Mouse (Mus musculus): ENCODE results near the gene Tbx2. TPM values are rescaled to one million over a fixed set of nuclear protein-coding genes. Genes with fewer than 3 reads are reported as not detected.

Tbx2 gene
- polyA plus RNA-seq, 1 experiment from 2014 or later, result 0.64 TPM

GRCm38 (mm10) chr11:85864363-85864762 is 32.0 kb downstream of the Tbx2 start:
- no peak overlapping the region for H3K9ac ChIP-seq (ENCODE audit: low read depth, low read length)
- no peak for ATAC-seq
- H3K4me1 ChIP-seq (ENCODE audit: control insufficient read depth, insufficient read depth, low read depth, low read length), result no peaks in the 10 kb centered on the region
- H3K9me3 ChIP-seq (ENCODE audit: control insufficient read depth, low read length), result no peaks in the 10 kb centered on the region
- H3K27me3 ChIP-seq (replicated peaks; ENCODE audit: control insufficient read depth, insufficient read depth, low read length), result no peaks in the 10 kb centered on the region
- H3K4me2 ChIP-seq (ENCODE audit: low read length), result no peak overlapping the region
- 46% methylated on average over 7 of the region's 7 CpGs for WGBS
- H3K27ac ChIP-seq (ENCODE audit: low read depth, low read length), result no peak overlapping the region
- H3K4me3 ChIP-seq (ENCODE audit: low read length), result no peak overlapping the region
- H3K36me3 ChIP-seq (ENCODE audit: control insufficient read depth, insufficient read depth, low read length), result no peaks in the 10 kb centered on the region

DNA sequence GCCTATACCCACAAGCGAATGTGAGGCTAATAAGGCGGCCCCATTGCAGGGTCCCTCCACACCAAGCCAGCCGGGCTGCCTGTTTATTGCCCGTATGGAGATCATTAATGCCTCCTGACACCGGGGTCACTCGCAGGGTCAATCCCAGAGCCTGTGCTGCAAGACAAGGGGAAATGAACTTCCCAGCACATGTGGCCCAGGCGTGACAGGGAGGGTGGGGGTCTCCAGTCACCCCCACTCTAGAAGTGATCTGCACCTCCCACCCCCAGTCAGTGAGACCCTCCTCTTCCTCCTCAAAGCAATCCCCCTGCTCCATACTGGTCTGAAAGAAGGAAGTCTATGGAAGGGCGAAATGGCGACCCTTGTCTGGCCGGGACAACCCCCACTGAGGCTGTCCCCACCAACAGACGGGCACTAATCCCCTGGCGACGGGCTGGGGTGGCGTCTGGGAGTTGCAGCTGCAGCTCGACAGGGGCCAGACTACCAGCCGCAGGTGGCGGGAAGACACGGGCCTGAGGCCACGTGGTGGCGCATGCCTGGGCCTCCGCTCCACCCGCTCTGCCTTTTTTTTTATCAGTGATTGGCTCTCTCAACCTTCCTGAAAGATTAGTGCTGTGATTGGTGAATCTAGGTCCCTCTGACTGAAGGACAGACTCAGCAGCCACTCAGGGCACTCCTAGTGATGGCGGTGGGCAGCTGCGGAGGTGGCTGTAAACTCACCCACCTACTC is 43.9 kb downstream of the Tbx2 start:
- H3K4me2 ChIP-seq (ENCODE audit: low read length), result 0 out of 2 replicates have a peak overlapping the region, but pooled peaks have one; percentile 8

GRCm38 (mm10) chr11:85884498-85884897 is 52.1 kb downstream of the Tbx2 start:
- Histone ChIP-seq H3K27me3 (replicated peaks; ENCODE audit: control insufficient read depth, insufficient read depth, low read length) (peaks cover 38% of the 10 kb centered on the region), H3K27ac (ENCODE audit: low read depth, low read length) (no peak overlapping the region), H3K4me2 (ENCODE audit: low read length) (no peak overlapping the region), H3K9ac (ENCODE audit: low read depth, low read length) (no peak overlapping the region), H3K4me1 (ENCODE audit: control insufficient read depth, insufficient read depth, low read depth, low read length) (no peaks in the 10 kb centered on the region), H3K9me3 (ENCODE audit: control insufficient read depth, low read length) (no peaks in the 10 kb centered on the region), H3K4me3 (ENCODE audit: low read length) (no peak overlapping the region), H3K36me3 (ENCODE audit: control insufficient read depth, insufficient read depth, low read length) (no peaks in the 10 kb centered on the region)
- 42% methylated on average over 4 of the region's 4 CpGs for WGBS
- ATAC-seq, result no peak

More for the DNA sequence above, 43.9 kb downstream of the Tbx2 start:
- Histone ChIP-seq H3K9ac (ENCODE audit: low read depth, low read length) (no peak overlapping the region), H3K27me3 (replicated peaks; ENCODE audit: control insufficient read depth, insufficient read depth, low read length) (no peaks in the 10 kb centered on the region), H3K36me3 (ENCODE audit: control insufficient read depth, insufficient read depth, low read length) (no peaks in the 10 kb centered on the region), H3K4me3 (ENCODE audit: low read length) (no peak overlapping the region), H3K9me3 (ENCODE audit: control insufficient read depth, low read length) (no peaks in the 10 kb centered on the region), H3K4me1 (ENCODE audit: control insufficient read depth, insufficient read depth, low read depth, low read length) (no peaks in the 10 kb centered on the region), H3K27ac (ENCODE audit: low read depth, low read length) (no peak overlapping the region)
- 67% methylated on average over 24 of the region's 24 CpGs for WGBS
- ATAC-seq, result no peak

DNA sequence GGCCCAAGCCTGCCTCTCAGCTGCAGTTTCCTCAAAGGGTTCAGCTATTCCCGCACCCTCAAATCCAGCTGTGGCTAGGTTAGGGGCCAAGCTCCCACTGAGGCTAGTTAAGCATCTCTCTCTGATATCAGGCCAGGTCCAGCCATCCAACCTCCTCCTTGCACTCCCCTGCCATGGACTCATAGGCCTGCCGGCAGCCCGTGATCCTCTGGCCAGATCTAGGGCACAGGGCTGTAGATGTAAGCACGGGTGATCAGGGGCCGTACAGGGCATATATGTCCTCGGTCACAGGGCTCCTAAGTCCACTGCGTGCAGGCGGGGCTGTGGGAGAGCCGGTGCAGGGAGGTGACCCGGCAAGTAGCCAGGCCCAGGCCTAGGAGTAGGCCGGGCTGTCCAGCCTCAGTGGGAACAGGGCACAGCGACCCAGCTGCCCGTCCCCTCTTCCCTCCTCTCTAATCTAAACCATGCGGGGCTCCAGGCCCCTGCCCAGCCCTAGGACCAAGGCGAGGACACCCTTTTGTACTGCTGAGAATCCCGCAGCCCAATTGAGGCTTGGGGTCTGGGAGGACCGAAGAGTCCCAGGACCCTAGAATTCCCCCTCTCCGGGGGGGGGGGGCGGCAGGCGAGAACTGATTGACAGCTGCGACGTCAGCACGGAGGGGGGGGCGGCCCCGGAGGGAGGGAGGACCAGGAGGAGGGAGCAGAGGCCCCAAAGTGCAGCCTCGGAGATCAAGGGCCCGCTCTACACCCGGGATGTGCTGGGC is 53.5 kb downstream of the Tbx2 start, which contains the start of gene Tbx4:
TSS of gene Tbx4 (plus strand) at position 758 of the 764 bp plus-strand sequence.
- no peak within 1 kb of the TSS for H3K4me2 ChIP-seq (ENCODE audit: low read length)
- H3K9ac ChIP-seq (ENCODE audit: low read depth, low read length), result no peak within 1 kb of the TSS
- peaks cover 49% of the 10 kb centered on the region for H3K27me3 ChIP-seq (replicated peaks; ENCODE audit: control insufficient read depth, insufficient read depth, low read length)
- 15% methylated on average over 20 of the region's 28 CpGs for WGBS
- H3K27ac ChIP-seq (ENCODE audit: low read depth, low read length), result no peak within 1 kb of the TSS
- H3K9me3 ChIP-seq (ENCODE audit: control insufficient read depth, low read length), result no peaks in the 10 kb centered on the region
- H3K4me3 ChIP-seq (ENCODE audit: low read length), result no peak within 1 kb of the TSS
- ATAC-seq, result no peak; the same call in 1 of the 2 replicates
- no peaks in the 10 kb centered on the region for H3K36me3 ChIP-seq (ENCODE audit: control insufficient read depth, insufficient read depth, low read length)
- H3K4me1 ChIP-seq (ENCODE audit: control insufficient read depth, insufficient read depth, low read depth, low read length), result no peaks in the 10 kb centered on the region

GRCm38 (mm10) chr11:85886429-85886785 is 54.1 kb downstream of the Tbx2 start:
- no peak overlapping the region for H3K9ac ChIP-seq (ENCODE audit: low read depth, low read length)
- no peak overlapping the region for H3K27ac ChIP-seq (ENCODE audit: low read depth, low read length)
- ATAC-seq, result no peak
- no peak overlapping the region for H3K4me2 ChIP-seq (ENCODE audit: low read length)
- no peaks in the 10 kb centered on the region for H3K36me3 ChIP-seq (ENCODE audit: control insufficient read depth, insufficient read depth, low read length)
- no peaks in the 10 kb centered on the region for H3K4me1 ChIP-seq (ENCODE audit: control insufficient read depth, insufficient read depth, low read depth, low read length)
- H3K27me3 ChIP-seq (replicated peaks; ENCODE audit: control insufficient read depth, insufficient read depth, low read length), result peaks cover 53% of the 10 kb centered on the region
- WGBS, result 4% methylated on average over 18 of the region's 22 CpGs
- no peaks in the 10 kb centered on the region for H3K9me3 ChIP-seq (ENCODE audit: control insufficient read depth, low read length)
- H3K4me3 ChIP-seq (ENCODE audit: low read length), result no peak overlapping the region

GRCm38 (mm10) chr11:85887273-85887672 is 54.9 kb downstream of the Tbx2 start:
- H3K36me3 ChIP-seq (ENCODE audit: control insufficient read depth, insufficient read depth, low read length), result no peaks in the 10 kb centered on the region
- H3K9me3 ChIP-seq (ENCODE audit: control insufficient read depth, low read length), result no peaks in the 10 kb centered on the region
- peaks cover 58% of the 10 kb centered on the region for H3K27me3 ChIP-seq (replicated peaks; ENCODE audit: control insufficient read depth, insufficient read depth, low read length)
- H3K4me1 ChIP-seq (ENCODE audit: control insufficient read depth, insufficient read depth, low read depth, low read length), result no peaks in the 10 kb centered on the region
- no peak overlapping the region for H3K4me2 ChIP-seq (ENCODE audit: low read length)
- H3K27ac ChIP-seq (ENCODE audit: low read depth, low read length), result no peak overlapping the region
- WGBS, result 21% methylated on average over 6 of the region's 6 CpGs
- ATAC-seq, result no peak
- no peak overlapping the region for H3K9ac ChIP-seq (ENCODE audit: low read depth, low read length)
- H3K4me3 ChIP-seq (ENCODE audit: low read length), result no peak overlapping the region

DNA sequence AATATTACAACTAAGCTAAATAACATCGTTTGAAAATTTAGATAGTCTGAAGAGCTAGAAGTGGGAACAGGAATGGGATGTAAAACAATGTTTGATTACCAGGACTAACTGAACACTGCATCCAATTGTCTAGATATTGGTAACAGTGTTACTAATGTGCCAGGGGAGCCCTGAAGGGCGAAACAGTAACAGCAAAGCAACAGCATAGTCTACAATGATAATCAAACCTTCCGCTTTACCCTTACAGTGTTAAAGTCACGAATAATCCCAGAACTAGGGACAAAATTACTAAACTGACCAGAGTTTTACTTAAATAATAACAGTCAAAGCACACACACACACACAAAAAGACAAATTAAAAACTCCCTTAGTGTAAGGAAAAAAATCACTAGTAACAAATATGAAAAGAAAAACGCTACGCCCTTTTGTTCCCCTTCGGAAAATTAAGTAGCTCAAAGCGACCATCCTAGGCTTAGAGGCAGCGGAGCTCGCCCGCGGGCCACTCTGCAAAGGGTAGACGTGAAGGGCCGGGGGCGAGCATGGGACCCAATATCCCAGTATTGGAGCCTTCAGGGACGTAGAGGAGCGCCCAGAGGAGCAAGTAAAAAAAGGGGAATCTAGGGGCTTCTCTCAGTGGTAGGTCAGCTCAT is 55.6 kb downstream of the Tbx2 start:
- Histone ChIP-seq H3K27me3 (replicated peaks; ENCODE audit: control insufficient read depth, insufficient read depth, low read length) (peaks cover 65% of the 10 kb centered on the region), H3K9me3 (ENCODE audit: control insufficient read depth, low read length) (no peaks in the 10 kb centered on the region), H3K27ac (ENCODE audit: low read depth, low read length) (no peak overlapping the region), H3K9ac (ENCODE audit: low read depth, low read length) (no peak overlapping the region), H3K4me3 (ENCODE audit: low read length) (no peak overlapping the region), H3K4me1 (ENCODE audit: control insufficient read depth, insufficient read depth, low read depth, low read length) (no peaks in the 10 kb centered on the region), H3K4me2 (ENCODE audit: low read length) (no peak overlapping the region), H3K36me3 (ENCODE audit: control insufficient read depth, insufficient read depth, low read length) (no peaks in the 10 kb centered on the region)
- ATAC-seq, result no peak
- WGBS, result 2% methylated on average over 17 of the region's 17 CpGs

DNA sequence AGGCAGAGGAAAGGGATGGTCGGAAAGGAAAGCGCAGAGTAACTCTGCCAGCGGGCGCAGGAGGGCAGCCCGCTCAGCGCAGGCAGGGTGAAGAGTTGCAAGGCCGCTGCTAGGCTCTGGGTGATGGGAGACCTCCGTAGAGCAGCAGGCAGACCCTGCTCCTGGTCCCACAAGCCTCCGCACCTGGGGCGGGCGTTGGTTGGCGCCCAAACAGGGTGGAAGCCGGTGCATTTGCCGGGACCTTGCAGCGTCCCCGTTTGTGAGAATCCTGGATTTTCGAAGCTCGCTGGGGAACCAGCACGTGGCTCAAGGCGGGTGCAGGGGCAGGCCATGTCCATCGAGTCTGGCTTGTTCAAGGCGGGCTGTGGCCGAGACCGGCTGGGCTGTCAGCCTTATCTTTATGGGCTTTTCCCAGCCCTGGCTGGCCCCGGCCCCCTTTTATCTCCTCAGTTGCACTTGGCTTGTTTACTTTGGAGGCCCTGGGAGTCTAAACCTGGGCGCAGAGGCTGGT is 56.2 kb downstream of the Tbx2 start:
- ATAC-seq, result no peak
- 2% methylated on average over 26 of the region's 26 CpGs for WGBS

More for the DNA sequence above, 56.2 kb downstream of the Tbx2 start:
- H3K4me2 ChIP-seq (ENCODE audit: low read length), result no peak overlapping the region
- H3K9me3 ChIP-seq (ENCODE audit: control insufficient read depth, low read length), result no peaks in the 10 kb centered on the region
- H3K36me3 ChIP-seq (ENCODE audit: control insufficient read depth, insufficient read depth, low read length), result no peaks in the 10 kb centered on the region
- H3K4me3 ChIP-seq (ENCODE audit: low read length), result no peak overlapping the region
- H3K27me3 ChIP-seq (replicated peaks; ENCODE audit: control insufficient read depth, insufficient read depth, low read length), result peaks cover 70% of the 10 kb centered on the region
- H3K9ac ChIP-seq (ENCODE audit: low read depth, low read length), result no peak overlapping the region
- no peaks in the 10 kb centered on the region for H3K4me1 ChIP-seq (ENCODE audit: control insufficient read depth, insufficient read depth, low read depth, low read length)
- no peak overlapping the region for H3K27ac ChIP-seq (ENCODE audit: low read depth, low read length)
